Mouse (Mus musculus): ENCODE measurements around the gene Chd1. TPM values are rescaled to one million over a fixed set of nuclear protein-coding genes. Genes with fewer than 3 reads are reported as not detected.
"Not testable (repeated sequence)": the region's sequence is repeated elsewhere in the genome, so short reads cannot be mapped to it uniquely, and the experiment has no call there.

The Chd1 gene
- total RNA-seq, 2 experiments from 2014 or later, result 16.6 to 20.1 TPM

GRCm38 (mm10) chr17:15723866-15724475 is 19.2 kb downstream of the Chd1 start:
- not testable (repeated sequence) for DNase-seq (ENCODE audit: low spot score)
- intact Hi-C loops (cut with DNase I), result loop anchor here (1.0 to 5.0 kb wide), 2 partner anchors 101 to 137 kb away; no protein-coding TSS in a partner anchor

- intact Hi-C loops (cut with DNase I), result no loop called here
These were observed 26.9 kb downstream of the Chd1 start for GRCm38 (mm10) chr17:15731706-15732105.

GRCm38 (mm10) chr17:15737346-15737917 is 32.7 kb downstream of the Chd1 start:
- no peak for DNase-seq (ENCODE audit: low spot score)
- intact Hi-C loops (cut with DNase I), result no loop called here

More at GRCm38 (mm10) chr17:15731706-15732105, 26.9 kb downstream of the Chd1 start:
- DNase-seq (ENCODE audit: low spot score), result no peak

GRCm38 (mm10) chr17:15741836-15742235 is 37.1 kb downstream of the Chd1 start:
- no peak for DNase-seq (ENCODE audit: low spot score)
- intact Hi-C loops (cut with DNase I), result no loop called here

- DNase-seq (ENCODE audit: low spot score), result no peak
- intact Hi-C loops (cut with DNase I), result no loop called here
These were observed 38.2 kb downstream of the Chd1 start for GRCm38 (mm10) chr17:15742953-15743352.

GRCm38 (mm10) chr17:15743379-15743778 is 38.6 kb downstream of the Chd1 start:
- no peak for DNase-seq (ENCODE audit: low spot score)
- intact Hi-C loops (cut with DNase I), result no loop called here

- no peak for DNase-seq (ENCODE audit: low spot score)
- intact Hi-C loops (cut with DNase I), result no loop called here
These were observed 41.9 kb downstream of the Chd1 start for GRCm38 (mm10) chr17:15746696-15747095.

GRCm38 (mm10) chr17:15748022-15748421 is 43.3 kb downstream of the Chd1 start:
- intact Hi-C loops (cut with DNase I), result no loop called here
- DNase-seq (ENCODE audit: low spot score), result no peak

GRCm38 (mm10) chr17:15751264-15751663 is 46.5 kb downstream of the Chd1 start:
- intact Hi-C loops (cut with DNase I); DNase-seq (ENCODE audit: low spot score): not testable (repeated sequence)

GRCm38 (mm10) chr17:15761191-15761590 is 56.4 kb downstream of the Chd1 start:
- intact Hi-C loops (cut with DNase I), result no loop called here
- no peak for DNase-seq (ENCODE audit: low spot score)

- intact Hi-C loops (cut with DNase I), result no loop called here
- no peak for DNase-seq (ENCODE audit: low spot score)
These were observed 64.4 kb downstream of the Chd1 start for GRCm38 (mm10) chr17:15769081-15769724.

- no peak for DNase-seq (ENCODE audit: low spot score)
- intact Hi-C loops (cut with DNase I), result no loop called here
These were observed 69.2 kb downstream of the Chd1 start for GRCm38 (mm10) chr17:15773956-15774355.

GRCm38 (mm10) chr17:15774565-15775215 is 69.9 kb downstream of the Chd1 start:
- intact Hi-C loops (cut with DNase I), result no loop called here
- no peak for DNase-seq (ENCODE audit: low spot score)

GRCm38 (mm10) chr17:15776349-15776748 is 71.6 kb downstream of the Chd1 start:
- DNase-seq (ENCODE audit: low spot score), result no peak
- intact Hi-C loops (cut with DNase I), result no loop called here

GRCm38 (mm10) chr17:15777979-15778378 is 73.2 kb downstream of the Chd1 start:
- DNase-seq (ENCODE audit: low spot score), result no peak
- intact Hi-C loops (cut with DNase I), result no loop called here

- DNase-seq (ENCODE audit: low spot score), result no peak
- intact Hi-C loops (cut with DNase I), result loop anchor here (2.0 to 5.0 kb wide), 2 partner anchors 880 to 1114 kb away; no protein-coding TSS in a partner anchor
These were observed 82.3 kb downstream of the Chd1 start for GRCm38 (mm10) chr17:15787036-15787435.

GRCm38 (mm10) chr17:15790716-15791115 is 85.9 kb downstream of the Chd1 start:
- intact Hi-C loops (cut with DNase I), result no loop called here
- DNase-seq (ENCODE audit: low spot score), result no peak

GRCm38 (mm10) chr17:15799195-15799793 is 94.5 kb downstream of the Chd1 start:
- intact Hi-C loops (cut with DNase I), result no loop called here
- DNase-seq (ENCODE audit: low spot score), result no peak

- DNase-seq (ENCODE audit: low spot score), result no peak
- intact Hi-C loops (cut with DNase I), result loop anchor here (2.0 to 5.0 kb wide), 2 partner anchors 27 to 1098 kb away; partner anchors contain the start of gene Rgmb
These were observed 99.4 kb downstream of the Chd1 start for GRCm38 (mm10) chr17:15804008-15804812.

All from heart, postnatal 25 days (tissue).